Mouse (Mus musculus) CD4-positive, CD25-positive, alpha-beta regulatory T cell, adult 4 months (primary cell): ENCODE data around the gene Trim27. TPM values are rescaled to one million over a fixed set of nuclear protein-coding genes. Genes with fewer than 3 reads are reported as not detected.
A peak's percentile ranks its signal among the peaks of the same experiment; 100 is the strongest.

ENCODE experiments used
- ATAC-seq: one replicate; pipeline ENCODE4 v1.8.0; 2017
- polyA plus RNA-seq, 2 experiments: library from polyadenylated mRNA; unstranded; fragments of 100-300 nt; shearing (Covaris generic); gene quantifications; one replicate each; pipeline ENCODE4 v1.2.1; 2017

Gene Trim27
- polyA plus RNA-seq, 2 experiments from 2014 or later = 10.5 to 13.5 TPM

DNA sequence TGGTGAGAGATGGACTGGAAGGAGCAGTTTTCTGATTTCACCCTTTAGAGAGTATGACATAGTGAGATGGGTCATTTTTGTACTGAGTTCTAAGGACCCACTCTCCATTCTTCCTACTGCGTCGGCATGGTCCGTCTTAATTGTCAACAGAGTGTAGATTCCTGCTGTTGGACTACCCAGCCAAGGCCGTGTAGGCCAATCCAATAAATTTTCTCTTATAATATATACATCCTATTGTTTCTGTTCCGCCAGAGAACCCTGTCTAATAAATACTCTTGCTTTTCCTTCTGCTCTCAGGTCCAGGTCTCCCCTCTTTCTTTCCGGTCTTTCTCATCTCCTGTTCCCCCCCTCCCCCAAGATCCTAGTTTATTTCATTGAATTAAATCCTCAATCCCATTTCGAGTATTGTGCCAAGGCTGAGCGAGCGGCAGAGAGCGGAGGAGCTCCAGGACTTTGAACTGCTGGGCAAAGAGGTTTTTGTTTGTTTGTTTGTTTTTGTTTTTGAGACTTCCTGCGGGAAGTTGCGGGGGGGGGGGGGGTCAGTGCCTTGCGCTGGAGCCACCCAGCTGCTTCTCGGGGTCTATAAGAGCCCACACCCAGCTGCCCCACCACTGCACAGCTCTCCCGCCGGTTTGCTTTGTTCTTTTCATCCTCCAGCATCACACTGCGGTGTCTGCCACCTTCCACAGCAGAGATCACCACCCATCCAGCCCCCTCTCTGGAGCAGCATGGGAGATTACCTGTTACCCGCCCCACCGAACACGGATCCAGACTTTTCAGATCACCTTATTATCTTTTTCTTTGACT, 42.6 kb downstream of the Trim27 start:
- peak; percentile 32 for ATAC-seq

DNA sequence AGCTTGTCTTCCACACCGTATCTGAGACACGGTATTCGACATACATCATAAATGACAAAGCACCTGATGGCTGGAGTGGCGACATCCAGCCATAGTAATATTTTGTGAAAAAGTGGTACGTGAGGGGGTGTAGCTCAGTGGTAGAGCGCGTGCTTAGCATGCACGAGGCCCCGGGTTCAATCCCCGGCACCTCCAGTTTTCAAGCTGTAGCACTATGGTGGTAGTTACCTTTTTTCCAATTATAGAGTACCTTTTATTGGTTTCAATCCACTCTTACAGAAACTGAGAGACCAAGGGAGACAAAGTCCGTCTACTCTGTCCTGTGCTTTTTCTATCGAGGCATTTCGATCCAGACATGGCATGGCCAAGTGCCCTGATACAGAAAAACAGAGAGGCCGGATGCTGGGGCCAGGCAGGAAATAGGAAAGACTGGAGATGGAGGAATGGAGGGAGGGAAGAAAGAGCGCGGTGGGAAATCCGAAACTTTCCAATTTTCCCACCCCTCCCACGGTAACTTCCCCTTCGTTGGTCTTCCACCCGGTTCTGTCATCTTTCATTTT, 43.3 kb downstream of the Trim27 start:
- ATAC-seq = peak; percentile 85

DNA sequence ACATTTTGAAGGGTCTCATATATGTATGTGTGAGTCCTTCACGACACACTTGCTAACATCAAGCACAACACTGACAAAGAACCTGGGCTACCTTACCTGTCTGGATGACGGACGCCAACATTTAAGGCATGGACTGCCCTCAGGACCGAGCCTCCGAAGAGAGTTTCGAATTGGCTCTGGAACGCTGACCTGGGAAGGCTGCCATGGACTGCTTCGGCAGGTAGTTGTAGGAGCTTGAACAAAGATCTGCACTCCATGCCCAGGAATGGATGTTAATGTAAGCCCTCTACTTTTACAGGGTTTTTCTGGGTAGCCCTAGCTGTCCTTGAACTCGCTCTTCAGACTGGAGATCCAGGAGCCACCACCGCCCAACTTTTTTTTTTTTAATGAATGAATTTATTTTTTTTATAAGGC, 44.0 kb downstream of the Trim27 start:
- no peak for ATAC-seq

DNA sequence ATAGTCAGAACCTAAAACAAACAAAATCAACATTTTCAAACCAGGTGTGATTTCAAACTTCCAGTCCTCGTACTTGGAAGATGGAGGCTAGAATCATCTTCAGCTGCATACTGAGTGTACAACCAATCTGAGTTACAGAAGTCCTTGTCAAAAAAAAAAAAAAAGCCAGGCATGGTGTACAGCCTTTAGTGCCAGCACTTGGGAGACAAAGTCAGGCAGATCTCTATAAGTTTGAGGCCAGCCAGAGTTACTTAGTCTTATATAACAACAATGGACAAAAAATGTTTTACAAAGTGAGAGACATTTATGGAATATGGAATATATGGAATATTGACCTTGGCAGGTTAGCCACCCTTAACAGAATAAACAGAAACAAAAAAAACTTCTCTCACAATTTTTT, 45.1 kb downstream of the Trim27 start:
- no peak for ATAC-seq

DNA sequence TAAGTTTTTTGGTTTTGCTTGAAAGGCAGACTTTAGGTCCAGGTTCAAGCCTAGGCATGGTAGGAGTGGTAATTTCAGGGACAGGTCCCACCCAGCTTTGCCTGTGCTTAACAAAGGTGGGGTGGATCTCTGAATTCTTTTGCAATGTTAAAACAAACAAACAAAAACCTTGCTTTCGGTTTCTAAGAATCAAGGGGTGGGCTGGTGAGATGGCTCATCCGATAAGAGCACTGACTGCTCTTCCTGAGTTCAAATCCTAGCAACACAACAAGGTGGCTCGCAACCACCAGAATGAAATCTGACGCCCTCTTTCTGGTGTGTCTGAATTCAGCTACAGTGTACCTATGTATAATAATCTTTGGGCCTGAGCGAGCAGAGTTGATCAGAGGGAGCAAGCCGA, 46.0 kb downstream of the Trim27 start:
- no peak for ATAC-seq

DNA sequence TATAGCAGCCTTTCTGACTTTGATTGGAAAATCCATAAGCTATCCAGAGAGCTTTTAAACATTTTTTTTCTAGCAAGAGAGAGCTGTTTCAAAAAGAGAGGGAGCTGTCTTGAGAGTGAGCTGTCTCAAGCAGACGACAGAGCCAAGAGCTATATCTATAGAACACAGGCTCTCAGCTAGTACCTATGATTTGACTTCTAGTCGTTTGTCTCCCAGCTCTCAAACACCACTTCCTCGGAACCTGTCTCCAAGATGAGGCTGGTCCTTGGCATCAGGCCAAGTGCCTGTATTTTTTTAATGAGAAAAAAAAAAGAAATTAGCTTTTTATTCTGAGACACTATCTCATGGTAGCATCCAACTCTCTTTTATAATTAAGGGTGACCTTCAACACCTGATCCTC, 46.8 kb downstream of the Trim27 start:
- no peak for ATAC-seq

DNA sequence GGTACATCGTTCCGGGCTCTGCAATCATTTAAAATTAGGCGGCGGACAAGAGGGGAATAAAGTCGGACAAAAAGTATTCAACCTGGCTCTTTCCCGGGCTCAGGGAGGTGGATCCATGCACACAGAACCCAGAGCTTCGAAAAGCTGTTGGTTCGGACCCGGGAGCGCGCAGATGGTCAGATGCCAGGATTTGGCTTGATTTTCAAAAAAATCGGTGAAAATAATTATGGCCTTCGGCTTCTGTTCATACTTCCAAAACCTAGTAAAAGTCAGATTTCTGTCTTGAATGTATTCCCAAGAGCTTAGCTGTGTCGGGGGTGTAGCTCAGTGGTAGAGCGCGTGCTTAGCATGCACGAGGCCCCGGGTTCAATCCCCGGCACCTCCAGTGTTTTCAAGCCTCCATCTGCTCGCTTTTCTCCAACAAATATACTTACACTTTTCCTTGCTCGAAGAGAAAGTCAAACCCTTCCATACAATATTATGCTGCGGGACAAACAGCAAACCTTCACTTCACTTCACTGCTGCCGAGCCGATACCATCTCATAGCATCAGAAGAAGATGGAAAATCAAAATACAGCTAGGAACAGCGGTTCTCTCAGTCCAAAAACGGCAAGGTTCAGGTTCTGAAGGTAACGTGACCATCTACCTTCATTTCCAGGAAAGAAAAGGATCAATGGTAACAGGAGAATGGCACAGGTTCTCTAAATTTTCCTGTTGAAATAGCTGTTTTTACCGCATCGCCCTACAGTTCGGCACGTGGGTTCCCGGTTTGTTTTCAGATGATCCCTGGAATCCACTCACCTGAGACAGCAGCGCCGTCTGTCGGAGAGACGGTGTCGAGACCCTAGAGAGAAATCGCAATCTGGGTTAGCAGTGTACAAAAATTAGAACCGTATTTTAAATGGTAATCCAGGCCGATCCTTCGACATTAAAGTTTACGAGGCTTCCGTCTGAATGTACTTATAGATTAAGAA, 54.8 kb downstream of the Trim27 start:
- peak; percentile 80 for ATAC-seq

DNA sequence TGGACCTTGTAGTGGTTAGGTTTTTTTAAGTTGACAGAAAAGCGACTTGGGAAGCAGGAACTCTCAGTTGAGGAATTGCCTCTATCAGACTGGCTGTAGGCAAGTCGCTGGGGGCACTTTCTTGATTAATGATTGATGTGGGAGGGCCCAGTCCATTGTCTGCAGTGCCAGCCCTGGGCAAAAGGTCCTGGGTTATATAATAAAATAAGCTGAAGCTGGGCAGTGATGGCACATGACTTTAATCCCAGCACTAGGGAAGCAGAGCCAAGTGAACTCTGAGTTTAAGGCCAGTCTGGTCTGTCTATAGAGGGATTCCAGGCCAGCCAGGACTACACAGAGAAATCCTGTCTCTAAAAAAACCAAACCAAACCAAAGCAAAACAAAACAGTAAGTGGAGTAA, 57.5 kb downstream of the Trim27 start:
- ATAC-seq = no peak

DNA sequence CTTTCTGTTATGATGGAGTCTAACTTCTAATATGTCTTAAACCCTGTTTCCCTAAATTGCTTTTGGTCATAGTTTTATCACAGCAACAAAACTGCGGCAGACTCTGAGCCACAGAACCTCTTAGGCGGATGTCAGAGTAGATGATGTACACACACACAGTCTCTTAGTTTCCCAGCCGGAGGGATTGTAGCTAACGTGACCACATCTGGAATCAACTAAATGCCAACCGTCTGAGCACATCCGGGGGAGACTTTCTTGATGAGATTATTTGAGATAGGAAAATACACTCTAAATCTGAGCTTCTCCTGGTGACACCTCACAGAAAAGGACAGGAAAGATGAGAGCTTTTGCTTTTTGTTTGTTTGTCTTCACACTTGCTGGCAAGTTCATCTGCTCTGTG, 57.9 kb downstream of the Trim27 start:
- no peak for ATAC-seq

DNA sequence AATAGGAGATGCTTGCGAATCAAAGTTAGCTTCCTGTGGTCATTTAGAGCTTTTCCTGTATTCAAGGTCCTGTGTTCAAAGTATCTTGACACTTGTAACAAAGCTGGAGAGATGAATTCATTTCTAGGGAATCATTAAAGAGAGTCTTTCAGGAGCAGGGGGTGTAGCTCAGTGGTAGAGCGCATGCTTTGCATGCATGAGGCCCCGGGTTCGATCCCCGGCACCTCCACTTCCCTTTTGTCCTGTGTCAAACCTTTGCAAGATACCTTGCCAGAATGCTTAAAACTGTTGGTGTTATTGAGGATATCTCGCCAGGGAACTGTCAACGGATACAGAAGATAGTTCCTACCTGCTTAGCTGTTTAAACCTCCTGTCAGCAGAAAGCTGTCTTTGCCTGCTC, 61.5 kb downstream of the Trim27 start:
- ATAC-seq = no peak

DNA sequence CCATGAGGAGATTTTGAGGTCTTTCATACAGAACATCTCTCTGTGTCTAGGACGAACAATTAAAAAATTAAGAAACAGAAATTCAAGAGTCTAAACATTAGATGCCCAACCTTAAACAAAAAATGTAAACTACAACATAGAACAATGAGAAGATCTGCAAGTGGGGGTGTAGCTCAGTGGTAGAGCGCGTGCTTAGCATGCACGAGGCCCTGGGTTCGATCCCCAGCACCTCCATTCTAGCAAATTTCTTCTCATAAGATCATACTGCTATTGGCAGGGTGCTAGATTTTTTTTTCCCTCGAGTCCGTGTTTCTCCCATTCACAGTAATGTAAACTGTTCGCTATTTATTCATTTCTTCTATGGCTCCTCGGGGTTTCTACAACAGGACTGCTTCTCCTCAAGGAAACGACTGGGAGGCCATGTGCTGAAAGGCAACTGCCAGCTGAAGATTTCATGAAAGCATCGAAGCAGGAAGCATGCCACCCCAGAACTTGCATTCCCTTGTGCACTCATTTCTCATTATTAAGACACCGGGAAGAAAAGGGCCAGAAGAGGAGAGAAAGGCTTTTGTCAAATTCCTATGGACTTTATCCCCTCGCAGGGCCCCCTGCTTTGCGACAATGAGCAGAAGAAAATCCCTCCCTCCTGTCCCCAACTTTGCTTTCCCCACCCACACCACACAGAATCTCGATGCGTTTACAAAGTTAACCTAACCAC, 63.3 kb downstream of the Trim27 start:
- no peak for ATAC-seq

DNA sequence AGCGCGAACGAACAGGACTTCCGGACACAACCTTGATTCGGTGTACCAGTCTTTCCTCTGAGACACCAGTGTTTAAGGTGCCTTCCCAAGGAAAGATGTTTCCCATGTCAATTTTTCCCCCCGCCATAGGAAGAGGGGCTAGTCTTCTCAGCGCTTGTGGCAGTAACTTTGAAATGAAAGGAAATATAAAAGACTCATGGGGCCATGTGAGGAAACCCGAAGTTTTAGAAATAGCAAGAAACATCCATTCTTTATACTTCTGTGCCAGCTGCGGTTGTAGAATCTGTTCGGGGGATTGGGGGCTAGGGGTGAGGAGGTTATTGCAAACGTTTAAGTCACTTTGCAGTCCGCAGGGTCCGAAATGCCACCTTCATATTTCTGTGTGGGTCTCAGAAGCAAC, 64.0 kb downstream of the Trim27 start:
- ATAC-seq = no peak

DNA sequence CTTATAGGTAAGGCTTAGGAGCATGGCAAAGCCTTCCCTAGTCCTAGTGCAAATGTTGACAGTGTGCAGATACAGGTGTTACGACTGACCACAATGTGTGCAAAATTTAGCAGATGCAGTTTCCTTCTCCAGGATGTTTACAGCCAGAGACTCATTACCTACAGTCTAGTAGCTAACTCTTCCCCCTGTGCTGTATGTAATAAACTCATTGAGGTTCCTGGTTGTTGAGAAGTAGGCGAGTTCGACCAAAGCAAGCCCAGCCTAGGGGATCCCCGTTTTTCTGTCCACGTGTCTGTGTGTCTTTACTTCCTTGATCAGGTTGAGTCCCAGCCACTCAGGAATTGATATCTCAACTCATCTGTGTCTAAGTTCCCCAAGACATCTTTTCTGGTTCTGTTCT, 64.8 kb downstream of the Trim27 start:
- ATAC-seq = no peak

Other genes starting within 250 kb of the Trim27 start
- gene Olfr1370, start 104.5 kb upstream of the Trim27 start, polyA plus RNA-seq = not detected
- under 1 TPM in 1 of 2 experiments, not detected in 1; 0.27 TPM for gene Olfr1369-ps1, start 68.0 kb upstream of the Trim27 start, polyA plus RNA-seq
- not detected for gene Olfr263, start 49.8 kb upstream of the Trim27 start, polyA plus RNA-seq
- not detected for gene Olfr1368, start 33.6 kb upstream of the Trim27 start, polyA plus RNA-seq
- gene Gpx5, start 113.3 kb downstream of the Trim27 start, polyA plus RNA-seq = not detected
- gene Gpx6, start 132.7 kb downstream of the Trim27 start, polyA plus RNA-seq = not detected
- gene Olfr1367, start 167.5 kb downstream of the Trim27 start, polyA plus RNA-seq = not detected
- gene Zscan12, start 183.4 kb downstream of the Trim27 start, polyA plus RNA-seq = 10 to 100 TPM in 1 of 2 experiments, 1 to 10 TPM in 1; 7.7 to 10.6 TPM
- 10 to 100 TPM; 31.1 to 45.5 TPM for gene Zkscan3, start 223.3 kb downstream of the Trim27 start, polyA plus RNA-seq